Mouse (Mus musculus) brain, adult 2 months (tissue): ENCODE measurements around the gene Samd1.
A peak's percentile ranks its signal among the peaks of the same experiment; 100 is the strongest.
"Not testable (repeated sequence)": the region's sequence is repeated elsewhere in the genome, so short reads cannot be mapped to it uniquely, and the experiment has no call there.

ENCODE experiments used
- DNase-seq: peaks from one replicate; pipeline ENCODE4 v3.0.0; 2011; ENCODE audit warnings: low read depth, low spot score

The Samd1 gene

GRCm38 (mm10) chr8:83983222-83983621 lies 14.2 kb upstream of the Samd1 start:
- DNase-seq = not testable (repeated sequence)

GRCm38 (mm10) chr8:83989243-83989642 lies 8.2 kb upstream of the Samd1 start:
- no peak for DNase-seq

- DNase-seq = no peak
Observed at GRCm38 (mm10) chr8:83990170-83990569, 7.3 kb upstream of the Samd1 start.

- DNase-seq = no peak
Observed at GRCm38 (mm10) chr8:83992488-83992887, 5.0 kb upstream of the Samd1 start.

DNA sequence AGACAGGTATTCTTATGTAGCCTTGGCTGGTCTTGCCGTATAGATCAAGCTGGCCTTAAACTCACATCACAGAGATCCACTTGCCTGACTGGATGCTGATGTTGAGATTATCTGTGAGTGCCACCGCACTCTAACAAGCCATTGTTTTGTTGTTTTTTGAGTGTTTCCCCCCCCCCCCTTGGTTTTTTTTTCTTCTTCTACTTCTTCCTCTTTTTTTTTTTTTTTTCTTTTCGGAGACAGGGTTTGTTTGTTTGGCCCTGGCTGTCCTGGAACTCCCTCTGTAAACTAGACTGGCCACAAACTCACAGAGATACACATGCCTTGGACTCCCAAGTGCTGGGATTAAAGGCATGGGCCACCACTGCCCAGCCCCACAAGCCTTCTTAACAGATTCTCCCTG lies 3.4 kb upstream of the Samd1 start:
- DNase-seq = no peak

DNA sequence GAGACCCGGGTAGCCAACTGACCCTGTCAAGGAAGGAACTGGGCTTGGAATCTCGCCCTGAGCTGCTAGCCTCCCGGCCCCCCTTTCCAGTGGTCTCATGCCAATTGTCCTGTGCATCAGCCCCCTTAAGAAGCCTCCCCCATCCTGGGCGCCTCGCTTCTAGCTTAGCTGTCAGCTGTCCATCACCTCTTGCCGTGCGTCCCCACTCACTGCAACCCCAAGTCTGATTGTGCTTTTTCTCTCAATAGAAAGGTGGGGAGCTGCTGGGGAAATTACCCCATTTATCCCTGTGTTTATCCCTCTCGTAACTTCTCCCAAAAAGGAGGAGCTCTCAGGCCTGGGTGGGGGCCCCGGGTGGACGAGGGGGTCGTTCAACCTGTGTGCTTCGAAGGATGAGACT lies 1.5 kb upstream of the Samd1 start:
- no peak for DNase-seq

DNA sequence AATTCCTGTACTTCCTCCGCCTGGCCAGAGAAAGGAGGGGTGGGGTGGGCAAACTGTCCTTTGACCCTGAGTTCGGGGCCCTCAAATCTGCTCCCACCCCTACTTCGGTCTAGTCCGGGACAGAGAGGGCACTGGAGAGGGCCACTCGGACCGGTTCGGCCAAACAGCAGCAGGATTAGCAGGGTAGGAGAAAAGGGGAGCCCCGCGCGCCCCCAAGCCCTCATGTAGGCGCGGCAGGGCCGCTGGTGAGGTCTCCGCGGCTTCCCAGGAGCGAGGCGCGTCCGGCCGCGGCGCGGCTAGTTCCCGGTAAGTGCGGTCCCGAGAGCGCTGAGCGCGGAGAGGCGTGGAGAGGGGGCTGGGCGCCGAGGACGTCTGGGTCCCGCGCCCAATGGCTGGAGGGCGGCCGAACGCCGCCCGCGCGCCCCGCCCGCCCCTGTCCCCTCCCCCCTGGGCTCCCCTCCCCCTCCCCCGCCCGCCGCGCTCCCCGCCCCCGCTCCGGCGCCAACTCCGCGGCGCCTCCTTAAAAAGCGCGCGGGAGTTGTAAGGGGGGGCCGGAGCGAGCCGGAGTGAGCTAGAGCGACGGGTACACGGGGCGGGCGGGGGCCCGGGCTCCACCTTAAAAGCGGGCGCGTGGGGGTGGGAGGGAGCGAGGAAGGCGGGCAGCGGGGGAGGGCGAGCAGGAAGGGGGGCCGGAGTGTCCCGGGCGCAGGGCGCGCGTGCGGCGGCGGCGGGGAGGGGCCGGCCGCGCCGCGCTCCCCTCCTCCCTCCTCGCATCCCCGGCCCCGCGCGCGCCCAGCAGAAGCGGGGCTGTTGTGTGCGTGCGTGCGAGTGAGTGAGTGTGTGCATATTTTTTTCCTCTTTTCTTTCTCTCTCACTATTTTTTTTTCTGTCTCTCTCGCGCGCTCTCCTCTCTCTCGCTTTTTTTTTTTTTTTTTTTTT lies 636 bp upstream of the Samd1 start:
- peak; percentile 96 for DNase-seq

GRCm38 (mm10) chr8:83998231-83999056 lies 972 bp downstream of the Samd1 start:
- peak; percentile 67 for DNase-seq

GRCm38 (mm10) chr8:83999057-83999705 lies 1.7 kb downstream of the Samd1 start:
- no peak for DNase-seq

- DNase-seq = no peak
Observed at GRCm38 (mm10) chr8:83999825-84000224, 2.4 kb downstream of the Samd1 start.

DNA sequence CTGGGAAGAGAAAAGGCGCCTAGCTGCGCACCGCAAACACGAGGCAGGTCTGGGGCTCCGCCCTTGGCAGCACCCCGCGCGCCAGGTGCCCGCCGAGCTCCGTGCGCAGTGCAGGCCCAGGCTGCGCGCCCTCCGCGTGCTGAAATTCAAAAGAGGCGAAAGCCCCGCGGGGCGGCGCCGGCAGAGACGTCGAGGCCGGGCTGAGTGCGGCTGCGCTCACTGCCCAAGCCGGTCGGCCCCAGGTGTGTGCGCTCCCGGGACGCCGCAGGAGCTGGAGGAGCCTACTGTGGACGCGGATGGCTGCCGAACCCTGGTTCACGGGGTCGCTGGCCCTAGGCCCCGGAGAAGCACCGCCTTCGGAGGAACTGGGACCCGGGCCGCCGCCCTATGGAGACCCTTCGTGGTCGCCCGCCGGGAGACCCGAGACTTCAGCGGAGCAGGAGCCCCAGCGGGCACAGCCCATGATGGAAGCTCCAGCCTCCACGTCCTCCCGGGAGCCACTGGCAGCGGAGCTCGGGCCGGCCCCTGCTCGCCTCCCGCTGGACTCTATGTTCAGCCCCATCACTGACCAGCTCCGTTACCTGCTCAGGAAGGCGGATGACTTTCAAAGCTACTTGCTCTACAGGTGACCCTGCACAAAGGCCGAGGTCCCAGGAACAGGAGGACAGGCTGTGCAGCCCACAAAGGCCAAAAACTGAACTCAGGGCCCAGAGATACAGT lies 4.0 kb downstream of the Samd1 start, which contains the start of gene 1700067K01Rik:
TSS of gene 1700067K01Rik (plus strand) at position 222 of the 720 bp plus-strand sequence.
- no peak for DNase-seq

DNA sequence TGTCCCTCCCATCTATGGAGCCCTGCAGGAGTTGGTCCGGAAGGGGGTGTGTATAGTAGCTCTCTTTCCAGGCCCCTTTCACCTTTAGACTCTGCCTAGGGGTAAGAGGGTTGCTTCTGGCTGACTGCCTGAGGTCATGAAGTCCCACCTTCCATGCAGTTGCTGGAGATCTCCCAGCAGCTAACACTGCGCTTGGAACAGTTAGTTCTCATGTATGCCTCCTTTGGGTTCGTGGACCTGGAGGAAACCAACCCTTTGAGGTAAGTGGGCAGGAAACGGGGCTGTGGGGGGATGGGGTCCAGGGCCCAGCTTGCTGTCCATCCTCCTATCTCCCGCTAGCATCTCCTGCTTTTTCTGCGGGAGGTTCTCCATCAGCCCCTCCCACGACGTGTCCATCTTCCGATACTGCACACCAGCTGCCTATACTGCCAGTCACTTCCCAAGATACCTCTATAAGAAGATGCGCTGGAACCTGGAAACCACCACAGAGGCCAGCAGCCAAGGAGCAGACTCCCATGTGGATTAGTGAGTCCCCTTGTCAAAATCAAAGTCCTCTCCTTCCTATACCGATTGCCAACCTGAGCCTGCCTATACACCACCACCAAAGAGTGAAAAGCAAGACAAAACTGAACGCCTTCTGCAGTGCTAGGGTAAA lies 5.6 kb downstream of the Samd1 start:
- no peak for DNase-seq

DNA sequence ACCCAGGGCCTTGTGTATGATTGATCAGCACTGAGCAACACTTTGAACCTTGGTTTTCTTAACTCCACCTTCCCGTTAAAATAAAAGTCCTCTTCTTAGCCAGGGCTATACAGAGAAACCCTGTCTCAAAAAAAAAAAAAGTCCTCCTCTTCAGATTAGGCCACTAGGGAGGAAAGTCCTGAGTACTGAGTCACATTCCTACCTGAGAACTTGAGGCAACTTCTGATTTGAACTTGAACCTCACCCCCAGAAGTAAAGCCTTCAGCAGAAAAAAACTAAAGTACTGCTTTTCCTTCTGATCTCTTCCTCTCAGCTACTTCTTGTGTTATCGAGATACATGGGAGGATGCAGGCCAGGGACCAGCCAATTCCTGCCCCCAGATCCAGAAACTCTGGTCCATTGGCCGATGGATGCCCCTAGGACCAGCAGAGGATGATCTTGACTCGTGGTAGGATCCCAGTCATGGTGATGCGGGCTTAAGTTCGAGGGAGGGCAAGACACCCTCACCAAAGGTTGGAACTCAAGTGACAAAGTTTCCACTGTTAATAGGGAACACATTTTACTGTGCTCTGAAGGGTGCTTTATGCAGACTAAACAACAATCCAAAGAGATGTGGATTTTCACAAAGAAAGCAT lies 6.3 kb downstream of the Samd1 start:
- DNase-seq = no peak

- DNase-seq = peak; percentile 98
Observed at GRCm38 (mm10) chr8:84004533-84005201, 7.2 kb downstream of the Samd1 start.

DNA sequence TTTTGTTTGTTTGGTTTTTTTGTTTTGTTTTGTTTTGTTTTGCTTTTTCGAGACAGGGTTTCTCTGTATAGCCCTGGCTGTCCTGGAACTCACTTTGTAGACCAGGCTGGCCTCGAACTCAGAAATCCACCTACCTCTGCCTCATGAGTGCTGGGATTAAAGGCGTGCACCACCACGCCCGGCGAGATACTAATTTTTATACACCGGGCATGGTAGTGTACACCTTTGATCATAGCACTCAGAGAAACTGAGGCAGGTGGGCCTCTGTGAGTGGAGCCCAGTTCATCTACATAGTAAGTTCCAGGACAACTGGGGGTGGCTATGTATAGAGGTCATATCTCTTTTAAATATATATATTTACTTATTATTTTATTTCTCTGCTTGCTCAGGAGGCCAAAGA lies 8.0 kb downstream of the Samd1 start:
- DNase-seq = not testable (repeated sequence)

- no peak for DNase-seq
Observed at GRCm38 (mm10) chr8:84008362-84008761, 10.9 kb downstream of the Samd1 start.

DNA sequence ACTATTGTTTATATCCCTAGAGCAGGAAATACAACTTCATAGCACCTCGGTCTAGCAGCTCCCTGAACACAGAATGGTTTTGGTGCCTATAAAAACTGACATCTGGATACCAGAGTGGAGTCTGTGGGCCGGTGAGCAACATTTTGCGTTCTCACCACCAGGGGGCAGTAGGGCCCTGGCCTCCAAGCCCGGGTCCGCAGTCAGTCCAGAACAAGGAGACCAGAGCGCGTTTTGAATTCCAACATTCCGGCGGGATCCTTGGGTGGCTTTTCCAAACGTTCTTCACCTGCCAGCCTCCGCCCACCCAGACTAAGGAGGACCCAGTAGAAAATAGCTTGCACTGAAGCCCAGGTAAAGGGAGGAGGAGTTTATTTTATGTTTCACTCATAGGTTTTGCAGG lies 12.4 kb downstream of the Samd1 start:
- peak; percentile 87 for DNase-seq

DNA sequence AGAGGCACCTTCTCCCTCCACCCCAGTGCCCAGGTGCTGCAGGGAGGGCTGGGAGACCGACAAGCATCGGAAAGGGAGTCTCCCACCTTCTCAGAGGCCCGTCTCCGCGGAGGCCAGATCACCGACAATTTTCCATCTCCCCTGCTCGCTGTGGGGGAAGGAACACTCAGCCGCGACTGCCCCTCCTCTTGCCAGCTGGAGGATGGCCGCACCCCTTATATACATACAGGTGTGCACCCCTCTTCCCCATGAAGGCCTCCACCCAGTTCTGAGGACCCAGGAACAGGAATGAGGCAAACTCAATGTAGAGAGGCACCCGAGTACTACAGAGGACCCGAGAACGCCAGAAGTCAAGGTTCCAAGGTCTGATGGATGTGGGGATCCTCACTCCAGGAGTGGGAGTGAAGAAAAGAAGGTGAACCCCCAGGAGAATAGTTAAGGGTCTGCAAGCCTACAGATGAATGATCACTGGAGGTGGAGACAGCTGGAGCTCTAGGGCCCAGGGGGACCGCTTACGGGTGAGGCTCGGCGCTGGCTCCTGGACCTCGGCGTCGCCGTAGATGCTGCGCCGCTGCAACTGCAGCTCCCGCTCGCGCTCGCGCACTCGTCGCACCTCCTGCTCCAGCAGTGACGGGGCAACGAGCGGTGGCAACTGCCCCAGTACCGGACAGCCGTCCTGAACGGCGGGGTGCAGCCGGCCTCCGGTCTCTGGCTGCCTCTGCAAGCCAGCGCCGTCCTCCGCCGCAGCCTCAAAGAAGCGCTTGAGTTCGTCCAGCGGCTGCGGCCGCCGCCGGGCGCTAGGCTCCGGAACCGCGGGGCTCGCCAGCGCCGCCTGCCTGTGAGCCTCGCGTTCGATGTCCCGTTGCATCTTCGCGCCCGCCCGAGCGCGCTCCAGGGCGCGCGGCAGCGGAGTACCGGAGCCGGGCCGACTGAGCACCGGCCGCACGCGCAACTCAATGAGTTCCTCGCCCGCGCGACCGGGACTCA lies 13.4 kb downstream of the Samd1 start:
- peak; percentile 76 for DNase-seq
